Comparison of ENCODE assay signal across 9 mouse cellular contexts in genomic region chr4:109759031-109759430, GRCm38 (mm10).
DNase-seq lines count a peak whose midpoint lies in the region; ATAC-seq and TF ChIP-seq lines count a peak whose summit lies in the region.
"Had no signal": no experiment of that assay in that cellular context is flagged by ENCODE, and none has a peak within 500 bp of the region (broad histone marks: within the 10 kb centered on the region; RNA-seq: fewer than 3 reads in every experiment).

No protein-coding gene starts in this region.

- H3K9ac ChIP-seq in forebrain, embryonic 14.5 days (ENCODE audit: low read length) = no peak overlapping the region
- H3K9ac ChIP-seq in forebrain, embryonic 12.5 days = no peak overlapping the region
- no peak overlapping the region for H3K9ac ChIP-seq in liver, postnatal 0 days (replicated peaks)
- no peak overlapping the region for H3K9ac ChIP-seq in liver, embryonic 12.5 days
- H3K9ac ChIP-seq in MEL (ENCODE audit: control insufficient read depth, low read depth, low read length, poor library complexity, severe bottlenecking) = no peak overlapping the region

- no peak overlapping the region for H3K27ac ChIP-seq in forebrain, embryonic 14.5 days (ENCODE audit: low read depth, low read length)
- no peak overlapping the region for H3K27ac ChIP-seq in forebrain, embryonic 12.5 days
- H3K27ac ChIP-seq in liver, postnatal 0 days (ENCODE audit: low read depth) = no peak overlapping the region
- H3K27ac ChIP-seq in liver, embryonic 12.5 days = no peak overlapping the region
- H3K27ac ChIP-seq in MEL (ENCODE audit: control insufficient read depth, low read depth, low read length) = no peak overlapping the region

- H3K4me2 ChIP-seq in forebrain, embryonic 14.5 days (ENCODE audit: low read length) = no peak overlapping the region
- H3K4me2 ChIP-seq in forebrain, embryonic 12.5 days = no peak overlapping the region
- H3K4me2 ChIP-seq in liver, postnatal 0 days (ENCODE audit: low read depth, low read length) = no peak overlapping the region
- no peak overlapping the region for H3K4me2 ChIP-seq in liver, embryonic 12.5 days

- H3K36me3 ChIP-seq in forebrain, embryonic 14.5 days (ENCODE audit: control insufficient read depth, insufficient read depth, low read length) = no peaks in the 10 kb centered on the region
- no peaks in the 10 kb centered on the region for H3K36me3 ChIP-seq in forebrain, embryonic 12.5 days (replicated peaks)
- no peaks in the 10 kb centered on the region for H3K36me3 ChIP-seq in liver, postnatal 0 days (replicated peaks; ENCODE audit: insufficient read depth, low read length)
- 0 out of 2 replicates have a peak, but pooled peaks cover 3% of the 10 kb centered on the region for H3K36me3 ChIP-seq in liver, embryonic 12.5 days
- no peaks in the 10 kb centered on the region; a peak in 1 of 4 replicates for H3K36me3 ChIP-seq in MEL (ENCODE audit: control insufficient read depth in 1 of 2, insufficient read depth in 2 of 2, low read length in 2 of 2)

- TF ChIP-seq EP300 in liver, postnatal 0 days (IDR thresholded peaks at IDR 0.05; ENCODE audit: low read depth) = no peak
- no peak for TF ChIP-seq EP300 in MEL (IDR thresholded peaks at IDR 0.05; ENCODE audit: low read depth in 1 of 2, low read length in 2 of 2)

- peak; percentile 66 for TF ChIP-seq CTCF in liver, postnatal 0 days (IDR thresholded peaks at IDR 0.05; ENCODE audit: low read depth)
- peak in 2 of 3 experiments; percentile 45 to 82; a peak in 4 of 6 replicates for TF ChIP-seq CTCF in MEL (IDR thresholded peaks at IDR 0.05 in 2 of 3, conservative IDR thresholded peaks at IDR 0.05 in 1 of 3; ENCODE audit: control insufficient read depth in 1 of 3, insufficient read depth in 1 of 3, low read depth in 2 of 3, low read length in 3 of 3, poor library complexity in 1 of 3, severe bottlenecking in 1 of 3)

- intact Hi-C loops in heart, postnatal 14 days (cut with DNase I) = loop anchor here (2.0 kb wide), 1 partner anchor 262 kb away; no protein-coding TSS in a partner anchor

- peak; percentile 72 for TF ChIP-seq RAD21 in MEL (IDR thresholded peaks at IDR 0.05; ENCODE audit: low read depth, low read length)

- H3K4me1 ChIP-seq in forebrain, embryonic 14.5 days (ENCODE audit: control insufficient read depth, insufficient read depth, low read length) = no peaks in the 10 kb centered on the region
- H3K4me1 ChIP-seq in forebrain, embryonic 12.5 days = peaks cover 10% of the 10 kb centered on the region; the same call in 1 of the 2 replicates
- H3K4me1 ChIP-seq in liver, postnatal 0 days (ENCODE audit: insufficient read depth) = no peaks in the 10 kb centered on the region
- H3K4me1 ChIP-seq in liver, embryonic 12.5 days = no peaks in the 10 kb centered on the region
- H3K4me1 ChIP-seq in MEL (ENCODE audit: control insufficient read depth in 1 of 2, insufficient read depth in 2 of 2, low read length in 2 of 2) = no peaks in the 10 kb centered on the region

- ATAC-seq in forebrain, embryonic 14.5 days = no peak
- ATAC-seq in forebrain, embryonic 12.5 days (ENCODE audit: low FRiP score) = no peak
- ATAC-seq in liver, postnatal 0 days = no peak
- ATAC-seq in liver, embryonic 12.5 days = no peak
- ATAC-seq in megakaryocyte-erythroid progenitor cell, adult 5-6 weeks (replicated peaks; ENCODE audit: low FRiP score, low TSS enrichment, poor library complexity, severe bottlenecking) = peak; percentile 71; the same call in 1 of the 2 replicates
- no peak for ATAC-seq in erythroid progenitor cell, adult 5-6 weeks (replicated peaks; ENCODE audit: low FRiP score, poor library complexity, severe bottlenecking)

- 2% methylated on average over 2 of the region's 2 CpGs for WGBS in forebrain, embryonic 14.5 days
- 10% methylated on average over 2 of the region's 2 CpGs for WGBS in forebrain, embryonic 12.5 days
- 46% methylated on average over 2 of the region's 2 CpGs for WGBS in liver, postnatal 0 days (ENCODE audit: insufficient replicate concordance)
- WGBS in liver, embryonic 12.5 days (ENCODE audit: insufficient replicate concordance) = 42% methylated on average over 2 of the region's 2 CpGs

- H3K4me3 ChIP-seq in forebrain, embryonic 14.5 days (ENCODE audit: low read depth, low read length) = no peak overlapping the region
- H3K4me3 ChIP-seq in forebrain, embryonic 12.5 days (replicated peaks) = no peak overlapping the region
- H3K4me3 ChIP-seq in liver, postnatal 0 days (ENCODE audit: low read depth, low read length) = no peak overlapping the region
- no peak overlapping the region for H3K4me3 ChIP-seq in liver, embryonic 12.5 days
- no peak overlapping the region for H3K4me3 ChIP-seq in MEL (ENCODE audit: control insufficient read depth in 1 of 2, insufficient read depth in 1 of 2, low read depth in 2 of 2, low read length in 2 of 2)
- H3K4me3 ChIP-seq: myocyte had no signal

- DNase-seq in forebrain, embryonic 14.5 days (ENCODE audit: low spot score) = peak; percentile 87
- DNase-seq in liver, postnatal 0 days = no peak
- DNase-seq in MEL (ENCODE audit: low read depth, low spot score) = peak; percentile 74
- DNase-seq in heart, postnatal 14 days = peak; percentile 2 to 48

- no peaks in the 10 kb centered on the region for H3K9me3 ChIP-seq in forebrain, embryonic 14.5 days (replicated peaks; ENCODE audit: control insufficient read depth, low read length)
- H3K9me3 ChIP-seq in forebrain, embryonic 12.5 days = no peaks in the 10 kb centered on the region
- H3K9me3 ChIP-seq in liver, postnatal 0 days (ENCODE audit: low read length) = no peaks in the 10 kb centered on the region
- no peaks in the 10 kb centered on the region for H3K9me3 ChIP-seq in liver, embryonic 12.5 days (replicated peaks)
- H3K9me3 ChIP-seq in MEL (replicated peaks; ENCODE audit: insufficient read depth, low read length) = no peaks in the 10 kb centered on the region

- H3K79me2 ChIP-seq in MEL (ENCODE audit: control insufficient read depth, insufficient read depth, low read length, poor library complexity) = no peaks in the 10 kb centered on the region

- no peak for TF ChIP-seq POLR2A in MEL (IDR thresholded peaks at IDR 0.05; ENCODE audit: control insufficient read depth in 1 of 2, insufficient read depth in 1 of 2, low read depth in 1 of 2, low read length in 2 of 2, poor library complexity in 1 of 2)

- no peaks in the 10 kb centered on the region for H3K27me3 ChIP-seq in forebrain, embryonic 14.5 days (replicated peaks; ENCODE audit: control insufficient read depth, insufficient read depth, low read length)
- 0 out of 2 replicates have a peak, but pooled peaks cover 6% of the 10 kb centered on the region for H3K27me3 ChIP-seq in forebrain, embryonic 12.5 days
- H3K27me3 ChIP-seq in liver, postnatal 0 days (ENCODE audit: insufficient read depth, low read length) = no peaks in the 10 kb centered on the region
- H3K27me3 ChIP-seq in liver, embryonic 12.5 days (replicated peaks) = no peaks in the 10 kb centered on the region
- H3K27me3 ChIP-seq in MEL (ENCODE audit: control insufficient read depth in 1 of 2, insufficient read depth in 2 of 2, low read length in 2 of 2) = no peaks in the 10 kb centered on the region

TF ChIP-seq in MEL, 35 proteins besides CTCF, POLR2A, EP300 and RAD21:
- no peak for TF ChIP-seq POLR2AphosphoS5 (IDR thresholded peaks at IDR 0.05; ENCODE audit: borderline replicate concordance, low read depth, low read length)
- TF ChIP-seq SMC3 (IDR thresholded peaks at IDR 0.05; ENCODE audit: low read depth, low read length) = peak; percentile 91
- TF ChIP-seq ZC3H11A (IDR thresholded peaks at IDR 0.05; ENCODE audit: low read depth, low read length) = peak; percentile 67; the same call in 1 of the 2 replicates
